Mouse (Mus musculus): ENCODE measurements around the gene Gm26620. TPM values are rescaled to one million over a fixed set of nuclear protein-coding genes. Genes with fewer than 3 reads are reported as not detected.

Gm26620 gene
- polyA plus RNA-seq, 1 experiment = 0.67 TPM

DNA sequence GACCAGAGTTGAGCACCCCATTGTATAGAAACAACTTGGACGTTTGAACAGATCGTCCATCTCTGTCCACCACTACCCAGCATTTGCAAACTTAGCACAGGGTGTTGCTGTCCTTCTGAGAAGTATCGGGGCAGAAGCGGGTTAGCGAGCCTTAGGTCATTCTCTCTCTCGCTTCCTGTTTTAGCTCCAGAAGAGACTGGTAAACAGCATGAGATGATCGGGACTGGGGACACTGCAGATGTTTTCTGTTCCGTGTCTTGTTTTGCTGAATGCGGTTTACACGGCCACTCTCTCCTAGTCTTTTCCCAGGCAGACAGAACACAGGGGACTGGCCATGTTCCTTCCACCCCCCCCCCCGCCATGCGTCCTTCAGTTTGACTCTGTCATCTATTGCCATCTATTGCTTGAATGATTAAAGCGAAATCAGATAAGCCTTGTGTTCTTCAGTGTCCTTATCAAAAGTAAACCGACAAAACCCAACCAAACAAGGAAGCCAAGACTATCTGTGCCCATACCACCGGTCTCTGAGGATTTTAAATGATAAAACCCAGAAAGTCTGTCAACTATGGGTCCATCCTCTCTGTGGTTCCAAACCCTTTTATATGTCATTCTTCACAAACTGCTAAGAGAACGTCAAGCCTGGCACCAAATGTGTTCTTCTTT is 13.7 kb downstream of the Gm26620 start:
- no peak for DNase-seq (ENCODE audit: low read depth)
- TF ChIP-seq POLR2A (IDR thresholded peaks at IDR 0.05; ENCODE audit: borderline replicate concordance, extremely low read depth, insufficient read depth, insufficient read length, poor library complexity, severe bottlenecking) = no peak
- TF ChIP-seq CTCF (IDR thresholded peaks at IDR 0.05; ENCODE audit: borderline replicate concordance, extremely low read depth, insufficient read depth, insufficient read length) = no peak

DNA sequence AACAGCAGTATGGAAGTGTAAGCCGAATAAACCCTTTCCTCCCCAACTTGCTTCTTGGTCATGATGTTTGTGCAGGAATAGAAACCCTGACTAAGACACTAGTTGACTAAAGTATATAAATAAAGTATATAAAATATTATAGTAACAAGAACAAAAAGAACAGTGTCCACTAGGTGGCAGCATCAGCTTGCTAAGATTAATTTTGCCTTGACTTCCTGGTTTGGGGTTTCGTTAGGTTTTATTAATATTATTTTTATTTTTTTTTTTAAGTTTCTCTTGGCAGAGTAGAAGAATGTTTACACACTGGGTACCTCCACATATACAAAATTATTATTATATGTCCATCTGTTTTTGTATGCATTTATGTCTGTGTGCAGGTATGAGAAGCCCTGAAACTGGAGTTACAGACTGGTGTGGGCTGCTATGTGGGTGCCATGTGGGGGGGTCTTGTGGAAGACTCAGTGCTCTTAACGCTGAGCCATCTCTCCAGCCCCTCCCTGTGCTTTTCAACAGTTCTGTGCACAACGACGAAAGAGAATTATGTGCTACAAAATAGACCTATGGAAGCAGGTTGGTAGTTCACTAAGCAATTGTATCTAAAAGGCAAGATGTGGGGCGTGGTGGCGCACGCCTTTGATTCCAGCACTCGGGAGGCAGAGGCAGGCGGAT is 16.1 kb downstream of the Gm26620 start:
- peak; percentile 76 for DNase-seq (ENCODE audit: low read depth)
- TF ChIP-seq POLR2A (IDR thresholded peaks at IDR 0.05; ENCODE audit: borderline replicate concordance, extremely low read depth, insufficient read depth, insufficient read length, poor library complexity, severe bottlenecking) (no peak), CTCF (IDR thresholded peaks at IDR 0.05; ENCODE audit: borderline replicate concordance, extremely low read depth, insufficient read depth, insufficient read length) (no peak; the same call in 1 of the 2 replicates)

DNA sequence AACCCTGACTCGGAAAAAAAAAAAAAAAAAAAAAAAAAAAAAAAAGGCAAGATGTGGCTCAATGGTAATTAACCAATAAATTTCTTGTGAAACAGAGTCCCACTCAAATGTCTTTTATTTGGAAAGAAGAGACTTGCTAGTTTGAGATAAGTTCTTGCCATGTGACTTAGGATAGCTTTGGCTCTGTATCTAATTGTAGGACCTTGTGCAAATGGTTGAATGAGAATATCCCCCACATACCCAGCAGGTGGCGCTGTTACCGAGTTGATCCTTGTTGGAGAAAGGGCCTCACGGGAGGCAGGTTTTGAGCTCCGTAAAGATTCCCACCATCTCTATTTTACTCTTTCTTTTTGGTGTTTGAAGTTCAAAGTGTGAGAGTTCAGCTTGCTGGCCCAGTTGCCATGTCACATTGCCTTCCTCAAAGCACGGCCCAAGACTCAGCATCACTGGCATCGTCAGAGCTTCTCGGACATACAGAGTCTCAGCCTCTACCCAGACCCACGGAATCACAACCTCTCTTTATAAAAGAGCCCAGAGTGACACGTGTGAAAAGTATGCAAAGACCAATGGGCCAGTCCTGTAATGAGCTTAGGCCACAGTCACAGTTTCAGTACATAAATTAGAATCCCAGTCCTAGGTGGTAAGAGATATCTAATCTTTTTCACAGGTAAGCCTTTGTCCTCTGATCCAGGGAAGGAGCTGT is 16.8 kb downstream of the Gm26620 start:
- DNase-seq (ENCODE audit: low read depth) = peak; percentile 89

DNA sequence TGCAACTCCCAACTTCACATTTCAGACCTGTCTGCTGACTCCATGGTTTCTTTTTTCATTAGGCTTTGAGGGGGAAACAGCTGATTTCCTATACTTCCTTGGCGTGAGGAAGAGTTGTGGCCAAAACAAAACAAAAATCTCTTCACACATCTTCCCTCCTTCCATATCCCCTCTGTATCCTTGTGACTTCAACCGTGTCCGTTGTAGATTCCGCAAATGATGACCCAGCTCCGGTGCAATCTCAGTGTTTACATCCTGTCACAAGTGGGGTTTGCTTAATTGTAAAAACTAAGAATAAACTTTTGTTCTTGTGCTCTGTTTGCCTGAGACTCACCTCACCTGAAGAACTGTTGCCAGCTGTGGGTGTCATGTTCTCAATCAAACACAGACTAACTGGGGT is 18.6 kb downstream of the Gm26620 start:
- DNase-seq (ENCODE audit: low read depth) = no peak
- TF ChIP-seq POLR2A (IDR thresholded peaks at IDR 0.05; ENCODE audit: borderline replicate concordance, extremely low read depth, insufficient read depth, insufficient read length, poor library complexity, severe bottlenecking) (no peak), CTCF (IDR thresholded peaks at IDR 0.05; ENCODE audit: borderline replicate concordance, extremely low read depth, insufficient read depth, insufficient read length) (no peak)

More for the DNA sequence above, 16.8 kb downstream of the Gm26620 start:
- TF ChIP-seq CTCF (IDR thresholded peaks at IDR 0.05; ENCODE audit: borderline replicate concordance, extremely low read depth, insufficient read depth, insufficient read length) = peak; percentile 89
- no peak for TF ChIP-seq POLR2A (IDR thresholded peaks at IDR 0.05; ENCODE audit: borderline replicate concordance, extremely low read depth, insufficient read depth, insufficient read length, poor library complexity, severe bottlenecking)

DNA sequence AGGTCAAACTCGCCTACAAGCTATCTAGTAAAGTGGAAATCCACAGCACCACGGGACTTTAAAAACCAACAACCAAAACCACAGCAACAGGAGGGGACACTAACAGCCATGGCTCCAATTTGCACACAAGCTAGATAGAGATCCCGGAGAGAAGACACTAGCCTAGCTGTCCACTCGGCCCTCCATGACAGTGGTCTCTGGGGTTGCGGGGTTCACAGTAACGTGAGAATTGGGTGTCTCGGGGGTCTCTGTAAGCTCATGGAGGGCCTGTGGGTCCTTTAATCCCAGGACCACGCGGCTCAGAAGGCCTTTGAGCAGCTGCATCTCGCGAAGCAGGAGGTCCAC is 22.2 kb downstream of the Gm26620 start:
- peak; percentile 5 for DNase-seq (ENCODE audit: low read depth)
- TF ChIP-seq CTCF (IDR thresholded peaks at IDR 0.05; ENCODE audit: borderline replicate concordance, extremely low read depth, insufficient read depth, insufficient read length) = no peak
- no peak for TF ChIP-seq POLR2A (IDR thresholded peaks at IDR 0.05; ENCODE audit: borderline replicate concordance, extremely low read depth, insufficient read depth, insufficient read length, poor library complexity, severe bottlenecking)

DNA sequence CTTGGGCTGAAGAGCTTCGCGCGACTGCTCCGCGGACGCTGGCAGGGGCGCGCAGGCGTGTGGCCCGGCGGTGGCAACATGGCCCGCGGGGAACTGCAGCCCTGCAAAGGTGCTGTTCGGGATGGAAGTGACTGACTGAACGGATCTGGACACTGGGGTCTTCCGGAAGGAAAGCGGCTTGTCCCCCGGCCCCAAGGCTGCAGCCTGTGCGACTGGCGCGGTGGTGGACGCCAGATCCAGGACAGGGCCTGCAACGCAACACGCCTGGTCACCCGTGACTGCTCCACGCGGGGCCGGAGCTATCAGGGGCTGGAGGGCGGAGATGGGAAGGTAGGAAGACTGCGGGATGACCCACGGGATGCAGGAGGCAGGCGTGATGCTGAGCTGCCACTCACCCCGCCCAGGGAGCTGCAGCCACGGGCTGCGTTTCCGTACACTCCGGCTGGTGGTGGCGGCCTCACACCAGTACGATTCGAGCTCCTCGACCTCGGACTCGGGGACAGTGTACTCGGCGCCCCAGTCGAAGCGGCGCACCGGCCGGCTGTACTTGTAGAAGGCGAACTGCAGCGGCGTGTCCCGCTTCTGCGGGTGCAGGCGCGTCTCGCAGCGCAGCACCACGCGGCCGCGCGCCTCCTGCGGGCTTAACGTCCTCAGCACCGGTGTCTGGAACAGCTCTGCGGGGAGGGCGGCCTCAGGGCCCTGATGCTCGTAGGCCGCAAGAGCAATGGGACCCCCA is 22.8 kb downstream of the Gm26620 start:
- TF ChIP-seq CTCF (IDR thresholded peaks at IDR 0.05; ENCODE audit: borderline replicate concordance, extremely low read depth, insufficient read depth, insufficient read length) (no peak), POLR2A (IDR thresholded peaks at IDR 0.05; ENCODE audit: borderline replicate concordance, extremely low read depth, insufficient read depth, insufficient read length, poor library complexity, severe bottlenecking) (no peak)
- DNase-seq (ENCODE audit: low read depth) = peak; percentile 71

DNA sequence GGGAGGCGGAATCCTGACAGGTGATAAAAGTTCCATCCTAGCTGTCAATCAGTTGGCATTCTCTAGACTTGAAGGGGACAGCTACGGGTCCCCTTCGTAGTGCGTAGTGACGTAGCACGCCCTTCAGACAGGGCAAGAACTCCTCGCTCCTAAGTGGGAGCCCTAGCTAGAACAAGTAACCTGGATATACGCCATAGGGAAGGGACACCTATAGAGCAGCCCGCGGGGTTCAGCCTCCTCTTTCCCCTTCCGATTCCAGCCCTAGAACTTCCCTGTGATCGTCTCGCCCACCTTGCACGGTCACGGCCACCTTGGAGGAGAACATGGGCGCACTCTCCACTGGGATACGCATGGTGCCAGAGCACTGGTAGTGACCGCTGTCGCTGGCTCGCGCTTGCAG is 23.5 kb downstream of the Gm26620 start:
- peak; percentile 29 for DNase-seq (ENCODE audit: low read depth)
- TF ChIP-seq CTCF (IDR thresholded peaks at IDR 0.05; ENCODE audit: borderline replicate concordance, extremely low read depth, insufficient read depth, insufficient read length) = no peak
- TF ChIP-seq POLR2A (IDR thresholded peaks at IDR 0.05; ENCODE audit: borderline replicate concordance, extremely low read depth, insufficient read depth, insufficient read length, poor library complexity, severe bottlenecking) = no peak

DNA sequence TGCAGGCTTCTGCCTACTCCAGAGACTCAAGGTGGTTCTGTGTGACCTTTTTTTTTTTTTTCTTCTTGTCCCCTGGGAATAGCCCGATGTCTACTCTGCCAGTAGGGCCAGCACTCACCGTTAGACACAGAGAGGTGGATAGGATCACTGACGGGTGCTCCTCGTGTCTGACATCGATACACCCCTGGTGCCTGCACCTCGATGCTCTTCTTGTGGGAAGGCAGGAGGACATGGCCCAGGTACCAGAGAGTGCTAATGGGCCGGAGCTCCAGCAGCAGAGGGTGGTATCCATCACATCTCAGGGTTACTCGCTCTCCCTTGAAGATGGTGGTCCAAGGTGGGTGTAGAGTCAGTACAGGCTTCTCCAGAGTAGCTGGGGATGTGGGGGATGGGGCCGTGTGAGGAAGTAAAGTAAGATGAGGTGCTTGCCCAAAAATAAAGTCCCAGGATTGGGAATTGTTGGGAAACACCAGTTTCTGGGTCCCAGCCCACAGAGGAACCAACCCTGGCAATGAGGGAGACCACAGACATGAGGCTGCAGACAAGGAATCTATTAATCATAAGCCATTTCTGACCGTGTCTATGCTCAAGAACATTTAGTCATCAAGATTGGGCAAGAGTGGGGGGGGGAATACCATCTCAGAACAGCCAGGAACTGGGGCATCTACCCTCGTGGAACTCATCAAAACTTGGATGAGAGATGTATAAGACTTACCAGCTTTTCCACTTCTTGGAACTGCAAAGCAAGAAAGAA is 27.2 kb downstream of the Gm26620 start:
- no peak for DNase-seq (ENCODE audit: low read depth)
- TF ChIP-seq POLR2A (IDR thresholded peaks at IDR 0.05; ENCODE audit: borderline replicate concordance, extremely low read depth, insufficient read depth, insufficient read length, poor library complexity, severe bottlenecking) (no peak), CTCF (IDR thresholded peaks at IDR 0.05; ENCODE audit: borderline replicate concordance, extremely low read depth, insufficient read depth, insufficient read length) (no peak)

DNA sequence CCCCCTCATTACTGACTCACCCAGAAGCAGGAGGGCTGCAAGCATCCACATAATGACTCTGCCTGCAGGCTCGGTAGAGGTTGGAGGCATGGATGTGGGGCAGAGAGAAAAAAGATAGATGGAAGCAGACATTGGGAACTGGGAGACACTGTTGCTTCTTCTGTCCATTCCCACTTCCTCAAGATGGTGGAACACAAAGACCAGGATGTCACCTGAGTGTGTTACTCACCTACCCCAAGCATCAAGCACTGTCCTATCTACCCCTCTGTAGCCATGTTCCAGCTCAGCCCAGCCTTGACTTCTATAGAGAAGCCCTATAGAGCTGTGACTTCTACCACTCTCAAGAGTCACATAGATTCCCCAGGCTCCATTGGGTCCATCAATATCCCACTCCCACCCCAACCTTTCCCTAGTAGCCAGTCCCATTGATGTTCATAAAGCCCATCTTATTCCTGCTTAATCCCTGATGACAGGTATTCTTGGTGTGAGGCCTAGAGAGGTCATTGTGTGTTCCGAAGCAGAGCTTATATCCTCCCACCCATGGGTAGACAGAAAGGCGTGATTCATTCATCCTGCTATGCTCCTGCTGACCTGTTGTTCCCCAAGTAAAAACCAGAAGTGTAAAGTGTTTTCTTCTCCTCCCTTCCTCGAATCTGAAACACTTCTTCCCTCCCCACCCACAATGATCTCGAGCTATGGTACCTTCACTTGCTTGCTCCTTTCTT is 28.2 kb downstream of the Gm26620 start, which contains the start of gene Fcrlb:
TSS of gene Fcrlb (minus strand) at position 51 of the 725 bp plus-strand sequence.
- no peak for DNase-seq (ENCODE audit: low read depth)
- no peak for TF ChIP-seq POLR2A (IDR thresholded peaks at IDR 0.05; ENCODE audit: borderline replicate concordance, extremely low read depth, insufficient read depth, insufficient read length, poor library complexity, severe bottlenecking)
- no peak for TF ChIP-seq CTCF (IDR thresholded peaks at IDR 0.05; ENCODE audit: borderline replicate concordance, extremely low read depth, insufficient read depth, insufficient read length)

DNA sequence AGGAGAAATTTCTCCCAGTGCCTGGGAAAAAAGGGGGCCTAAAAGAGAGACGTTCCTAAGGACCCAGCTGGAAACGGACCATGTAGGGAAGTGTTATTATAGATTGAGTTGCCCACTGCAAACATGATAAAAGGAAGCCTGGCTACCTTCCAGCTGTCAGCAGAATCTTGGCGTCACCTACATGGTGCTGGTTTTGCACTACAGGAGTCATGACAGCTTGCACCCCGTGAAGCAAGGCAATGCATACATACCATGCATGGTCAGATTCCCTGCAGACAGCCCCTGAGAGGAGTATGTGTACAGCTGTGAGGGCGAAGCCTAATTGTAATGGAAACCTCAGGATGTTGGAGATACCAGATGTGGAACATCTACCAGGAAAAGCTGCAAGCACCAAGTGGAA is 30.8 kb downstream of the Gm26620 start:
- no peak for DNase-seq (ENCODE audit: low read depth)
- TF ChIP-seq CTCF (IDR thresholded peaks at IDR 0.05; ENCODE audit: borderline replicate concordance, extremely low read depth, insufficient read depth, insufficient read length) (no peak), POLR2A (IDR thresholded peaks at IDR 0.05; ENCODE audit: borderline replicate concordance, extremely low read depth, insufficient read depth, insufficient read length, poor library complexity, severe bottlenecking) (no peak)

All from brain, embryonic 14.5 days (tissue).